Mouse (Mus musculus) myocyte (in vitro differentiated cells): ENCODE results near the gene Uba3.

Source experiments
- MYOD1 ChIP-seq, 3 experiments: IDR thresholded peaks; one replicate each; pipeline ENCODE4 v1.6.1; 2011; ENCODE audit warnings: control low read depth in 2 of 3, low read depth in 2 of 3, mild to moderate bottlenecking in 2 of 3, moderate library complexity in 1 of 3; ENCODE audit not compliant: insufficient read length in 2 of 3, control insufficient read depth in 1 of 3
- POLR2AphosphoS2 ChIP-seq: IDR thresholded peaks from one replicate; pipeline ENCODE4 v1.6.1; 2011; ENCODE audit warnings: low read depth, control low read depth; ENCODE audit not compliant: insufficient read length

- peak; percentile 90 to 92 (median 90) for TF ChIP-seq MYOD1 (IDR thresholded peaks at IDR 0.05; ENCODE audit: control insufficient read depth in 1 of 3, insufficient read length in 2 of 3, low read depth in 2 of 3)
- peak; percentile 28 for TF ChIP-seq POLR2AphosphoS2
These were observed 17.6 kb upstream of the Uba3 start for GRCm38 (mm10) chr6:97222931-97223467.
